In genomic region chr2:50150816-50151215, GRCm38 (mm10) we compare ENCODE assay signal across 21 mouse cellular contexts.
DNase-seq lines count a peak whose midpoint lies in the region; ATAC-seq and TF ChIP-seq lines count a peak whose summit lies in the region.
"Had no signal": no experiment of that assay in that cellular context is flagged by ENCODE, and none has a peak within 500 bp of the region (broad histone marks: within the 10 kb centered on the region; RNA-seq: fewer than 3 reads in every experiment).

No protein-coding gene starts in this region.

- no peaks in the 10 kb centered on the region; the same call in 1 of the 2 replicates for H3K4me1 ChIP-seq in hindbrain, embryonic 10.5 days (replicated peaks)
- H3K4me1 ChIP-seq in hindbrain, embryonic 13.5 days (replicated peaks): peaks cover 8% of the 10 kb centered on the region; the same call in 1 of the 2 replicates
- no peaks in the 10 kb centered on the region for H3K4me1 ChIP-seq in cortical plate, adult 2 months (ENCODE audit: control insufficient read depth, insufficient read depth, low read length)
- no peaks in the 10 kb centered on the region for H3K4me1 ChIP-seq in intestine, postnatal 0 days (replicated peaks; ENCODE audit: control insufficient read depth, insufficient read depth, low read length)
- H3K4me1 ChIP-seq in stomach, postnatal 0 days (replicated peaks; ENCODE audit: control insufficient read depth, insufficient read depth): peaks cover 2% of the 10 kb centered on the region; the same call in 1 of the 2 replicates

- no peak overlapping the region for H3K4me3 ChIP-seq in hindbrain, embryonic 10.5 days
- no peak overlapping the region for H3K4me3 ChIP-seq in hindbrain, embryonic 13.5 days
- H3K4me3 ChIP-seq in cortical plate, adult 2 months (ENCODE audit: insufficient read depth, low read length): no peak overlapping the region
- H3K4me3 ChIP-seq in intestine, postnatal 0 days (ENCODE audit: low read depth, low read length): no peak overlapping the region
- H3K4me3 ChIP-seq in stomach, postnatal 0 days (ENCODE audit: low read depth, low read length): no peak overlapping the region
- H3K4me3 ChIP-seq: embryonic facial prominence, embryonic 10.5 days; erythroblast, embryonic 14.5 days; forebrain, embryonic 10.5 days; gastrocnemius, adult 2 months; heart, embryonic 13.5 days had no signal

- peak overlapping the region; percentile 12; the same call in 1 of the 2 replicates for H3K27ac ChIP-seq in hindbrain, embryonic 10.5 days
- no peak overlapping the region for H3K27ac ChIP-seq in hindbrain, embryonic 13.5 days
- peak overlapping the region; percentile 49; the same call in 1 of the 2 replicates for H3K27ac ChIP-seq in cortical plate, adult 2 months (ENCODE audit: insufficient read depth, low read length)
- peak overlapping the region; percentile 28; the same call in 1 of the 2 replicates for H3K27ac ChIP-seq in intestine, postnatal 0 days (ENCODE audit: low read depth, low read length)
- peak overlapping the region; percentile 56 for H3K27ac ChIP-seq in stomach, postnatal 0 days (replicated peaks)
- H3K27ac ChIP-seq: embryonic facial prominence, embryonic 10.5 days; forebrain, embryonic 10.5 days; gastrocnemius, adult 2 months; heart, embryonic 13.5 days; hindbrain, embryonic 14.5 days had no signal

- no peak overlapping the region for H3K4me2 ChIP-seq in hindbrain, embryonic 13.5 days
- no peak overlapping the region for H3K4me2 ChIP-seq in intestine, postnatal 0 days (replicated peaks; ENCODE audit: low read depth)
- H3K4me2 ChIP-seq in stomach, postnatal 0 days (replicated peaks; ENCODE audit: low read depth): no peak overlapping the region
- H3K4me2 ChIP-seq: heart, embryonic 13.5 days; hindbrain, embryonic 14.5 days had no signal

- no peaks in the 10 kb centered on the region for H3K9me3 ChIP-seq in hindbrain, embryonic 10.5 days
- H3K9me3 ChIP-seq in hindbrain, embryonic 13.5 days: no peaks in the 10 kb centered on the region
- H3K9me3 ChIP-seq in intestine, postnatal 0 days (ENCODE audit: control insufficient read depth): no peaks in the 10 kb centered on the region
- H3K9me3 ChIP-seq in stomach, postnatal 0 days (ENCODE audit: control insufficient read depth, low read length): no peaks in the 10 kb centered on the region
- H3K9me3 ChIP-seq: embryonic facial prominence, embryonic 10.5 days; forebrain, embryonic 10.5 days; heart, embryonic 13.5 days had no signal

- 89% methylated on average over 5 of the region's 5 CpGs for WGBS in hindbrain, embryonic 10.5 days
- WGBS in hindbrain, embryonic 13.5 days: 89% methylated on average over 5 of the region's 5 CpGs
- 53% methylated on average over 5 of the region's 5 CpGs for WGBS in intestine, postnatal 0 days
- 65% methylated on average over 5 of the region's 5 CpGs for WGBS in stomach, postnatal 0 days

- no peak for TF ChIP-seq EP300 in stomach, postnatal 0 days (optimal IDR thresholded peaks at IDR 0.05)

- no peak for TF ChIP-seq POLR2A in cortical plate, adult 2 months (IDR thresholded peaks at IDR 0.05; ENCODE audit: extremely low read depth, insufficient read depth, low read length)

- no peaks in the 10 kb centered on the region for H3K27me3 ChIP-seq in hindbrain, embryonic 10.5 days (ENCODE audit: insufficient read depth, poor library complexity, severe bottlenecking)
- H3K27me3 ChIP-seq in hindbrain, embryonic 13.5 days: no peaks in the 10 kb centered on the region
- no peaks in the 10 kb centered on the region for H3K27me3 ChIP-seq in intestine, postnatal 0 days (replicated peaks; ENCODE audit: control insufficient read depth, insufficient read depth, low read length)
- no peaks in the 10 kb centered on the region for H3K27me3 ChIP-seq in stomach, postnatal 0 days (ENCODE audit: control insufficient read depth, insufficient read depth, low read length)
- H3K27me3 ChIP-seq: CH12.LX; heart, embryonic 13.5 days had no signal

- no peak for DNase-seq in hindbrain, embryonic 10.5 days (ENCODE audit: low spot score)
- no peak for DNase-seq in stomach, postnatal 0 days (ENCODE audit: low spot score)
- DNase-seq in ovary, postnatal 36 days (ENCODE audit: low spot score): no peak
- no peak for DNase-seq in retina, embryonic 14.5 days (ENCODE audit: low spot score)
- DNase-seq: adrenal gland, adult 8-10 months; cerebellum, adult 18-20 months; cerebellum, adult 9-11 months; cerebellum, postnatal 36 days; gastrocnemius, adult 2 months; gastrocnemius, postnatal 25 days; heart, postnatal 4 days had no signal

- no peak overlapping the region for H3K9ac ChIP-seq in hindbrain, embryonic 13.5 days
- no peak overlapping the region for H3K9ac ChIP-seq in intestine, postnatal 0 days (ENCODE audit: low read depth, low read length)
- no peak overlapping the region for H3K9ac ChIP-seq in stomach, postnatal 0 days (ENCODE audit: low read length)
- H3K9ac ChIP-seq: heart, embryonic 13.5 days; hindbrain, embryonic 14.5 days had no signal

- TF ChIP-seq CTCF in cortical plate, adult 2 months (IDR thresholded peaks at IDR 0.05; ENCODE audit: extremely low read depth, insufficient read depth, low read length): no peak
- no peak for TF ChIP-seq CTCF in intestine, postnatal 0 days (IDR thresholded peaks at IDR 0.05; ENCODE audit: low read depth)
- TF ChIP-seq CTCF in stomach, postnatal 0 days (IDR thresholded peaks at IDR 0.05; ENCODE audit: low read depth): no peak

- ATAC-seq in hindbrain, embryonic 13.5 days (ENCODE audit: low FRiP score): no peak
- no peak for ATAC-seq in intestine, postnatal 0 days
- ATAC-seq in stomach, postnatal 0 days (ENCODE audit: low FRiP score, low TSS enrichment): no peak
- ATAC-seq: forebrain, embryonic 14.5 days had no signal

- no peaks in the 10 kb centered on the region for H3K36me3 ChIP-seq in hindbrain, embryonic 10.5 days
- H3K36me3 ChIP-seq in hindbrain, embryonic 13.5 days: no peaks in the 10 kb centered on the region
- H3K36me3 ChIP-seq in intestine, postnatal 0 days (ENCODE audit: control insufficient read depth, insufficient read depth): no peaks in the 10 kb centered on the region
- no peaks in the 10 kb centered on the region for H3K36me3 ChIP-seq in stomach, postnatal 0 days (ENCODE audit: control insufficient read depth, insufficient read depth, low read length)
- H3K36me3 ChIP-seq: embryonic facial prominence, embryonic 10.5 days; forebrain, embryonic 10.5 days; heart, embryonic 13.5 days had no signal
